Mouse (Mus musculus): ENCODE measurements around the gene Nup210. TPM values are rescaled to one million over a fixed set of nuclear protein-coding genes. Genes with fewer than 3 reads are reported as not detected.
A peak's percentile ranks its signal among the peaks of the same experiment; 100 is the strongest.

Gene Nup210
- polyA plus RNA-seq, 1 experiment: 32.7 TPM

DNA sequence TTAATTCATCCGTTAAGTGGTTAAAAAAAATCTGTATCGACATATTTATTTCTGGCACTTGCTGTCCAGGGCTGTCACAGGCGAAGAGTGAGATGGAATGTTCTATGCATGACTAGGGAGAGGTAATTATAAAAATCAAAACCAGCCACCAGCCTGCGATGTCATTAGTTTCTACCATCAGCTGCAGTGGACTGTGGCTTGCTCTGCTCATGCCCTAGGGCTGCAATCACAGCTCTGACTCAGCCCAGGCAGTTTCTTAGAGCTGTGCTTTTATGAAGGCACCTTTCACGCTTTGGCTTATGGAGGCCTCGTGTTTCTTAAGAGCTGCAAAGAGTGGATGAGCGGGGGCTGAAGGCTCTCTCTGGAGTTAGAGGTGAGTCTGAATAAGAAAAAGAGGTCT is 95.8 kb downstream of the Nup210 start:
- DNase-seq (ENCODE audit: low read depth): no peak

DNA sequence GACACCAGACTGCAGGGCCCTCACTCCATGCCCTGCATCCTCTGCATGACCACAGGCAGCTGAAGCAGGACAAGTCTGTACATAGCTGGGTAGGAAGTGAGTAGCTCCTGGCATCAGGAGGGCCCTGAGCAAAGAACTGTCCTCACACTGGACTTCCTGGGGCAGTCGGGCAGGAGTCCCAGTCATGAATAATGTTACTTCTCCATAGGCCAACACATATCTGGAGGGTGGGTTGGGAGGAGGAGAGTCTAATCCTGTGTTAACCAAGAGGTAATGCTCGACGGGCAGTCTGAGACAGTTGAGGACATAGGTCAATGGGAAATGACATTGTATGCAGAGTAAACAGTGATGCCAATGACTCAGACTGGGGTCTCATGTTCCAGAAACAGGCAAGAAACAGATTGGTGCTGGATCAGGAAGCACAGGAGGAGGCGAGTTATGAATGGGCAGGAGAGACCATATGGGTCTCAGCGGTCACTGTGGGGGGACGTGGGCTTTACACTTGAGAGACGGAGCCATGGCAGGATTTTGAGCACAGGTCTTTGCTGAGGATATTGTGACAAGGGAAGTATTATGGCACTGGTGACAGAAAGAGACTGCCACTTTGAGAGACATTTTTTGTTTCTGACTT is 99.9 kb downstream of the Nup210 start:
- DNase-seq (ENCODE audit: low read depth): no peak

DNA sequence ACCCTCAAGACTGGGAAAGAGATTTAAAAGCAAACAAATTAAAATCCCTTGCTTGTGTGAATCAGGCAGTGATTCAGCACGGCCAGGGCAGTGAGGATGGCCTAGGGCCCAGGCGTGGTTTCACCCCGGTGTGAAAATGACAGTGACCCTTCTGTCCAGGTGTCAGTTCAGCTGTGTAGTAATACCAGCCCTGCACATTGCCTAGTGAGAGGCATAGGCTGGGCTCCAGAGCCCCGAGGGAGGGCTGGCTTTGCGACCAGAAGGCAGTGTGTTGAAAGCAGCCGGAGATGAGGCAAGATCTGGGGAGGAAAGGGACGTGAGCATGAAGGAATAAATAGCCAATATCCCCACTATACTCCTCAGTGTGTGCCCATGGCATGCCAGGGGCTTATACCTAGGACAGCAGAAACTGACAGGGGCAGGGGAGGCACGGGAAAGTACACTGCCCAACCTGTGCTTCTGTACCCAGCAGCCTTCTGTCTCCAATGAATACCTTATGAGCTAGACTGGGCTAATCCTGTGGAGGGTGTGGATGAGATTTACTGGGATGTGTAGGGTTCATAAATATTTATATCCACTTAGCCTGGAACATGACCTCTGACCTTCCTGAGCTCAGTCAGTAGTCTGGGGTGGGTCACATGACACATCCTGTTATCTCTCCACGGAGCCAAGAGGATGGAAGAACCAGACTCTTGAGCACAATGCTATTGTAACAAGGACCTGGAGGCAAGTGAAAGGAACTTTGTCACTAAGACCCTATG is 102.3 kb downstream of the Nup210 start:
- DNase-seq (ENCODE audit: low read depth): peak; percentile 33

DNA sequence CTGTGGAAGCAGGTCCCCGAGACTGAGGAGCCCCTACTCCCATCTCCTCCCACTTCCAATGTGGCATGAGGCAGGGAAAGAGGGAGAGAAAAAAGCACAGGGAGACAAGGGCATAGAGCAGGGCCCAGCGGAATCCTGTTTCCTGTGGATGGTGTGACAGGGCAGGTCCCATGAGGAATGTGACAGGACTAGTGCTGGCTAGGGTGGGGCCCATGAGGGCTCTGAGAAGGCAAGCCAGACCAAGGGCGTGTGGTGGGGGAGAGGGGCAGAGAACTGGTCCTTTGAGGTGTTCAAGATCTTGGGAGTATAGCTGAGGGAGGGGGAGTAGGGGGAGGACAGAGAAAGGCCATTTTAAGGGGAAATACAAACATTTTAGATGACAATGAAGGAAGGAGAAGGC is 104.2 kb downstream of the Nup210 start:
- DNase-seq (ENCODE audit: low read depth): no peak

DNA sequence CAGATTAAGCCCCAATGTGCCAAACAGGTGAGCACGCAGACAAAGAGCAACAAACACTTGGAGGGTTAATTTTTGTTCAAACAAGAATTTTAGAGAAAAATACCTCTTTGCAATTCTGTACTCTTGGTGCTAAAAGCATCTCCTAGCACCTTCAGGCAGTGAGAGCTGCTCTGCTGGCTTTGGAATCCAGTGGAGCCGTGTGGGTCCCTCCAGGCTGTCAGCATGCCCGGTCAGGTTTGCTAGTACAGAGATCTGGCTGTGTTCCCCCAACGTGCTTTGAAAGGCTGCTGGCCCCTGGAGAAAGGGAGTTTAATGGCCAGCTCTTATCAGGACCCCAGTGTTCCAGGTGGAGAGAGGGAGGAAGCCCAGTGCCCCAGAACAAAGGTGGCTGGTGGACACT is 105.1 kb downstream of the Nup210 start:
- no peak for DNase-seq (ENCODE audit: low read depth)

DNA sequence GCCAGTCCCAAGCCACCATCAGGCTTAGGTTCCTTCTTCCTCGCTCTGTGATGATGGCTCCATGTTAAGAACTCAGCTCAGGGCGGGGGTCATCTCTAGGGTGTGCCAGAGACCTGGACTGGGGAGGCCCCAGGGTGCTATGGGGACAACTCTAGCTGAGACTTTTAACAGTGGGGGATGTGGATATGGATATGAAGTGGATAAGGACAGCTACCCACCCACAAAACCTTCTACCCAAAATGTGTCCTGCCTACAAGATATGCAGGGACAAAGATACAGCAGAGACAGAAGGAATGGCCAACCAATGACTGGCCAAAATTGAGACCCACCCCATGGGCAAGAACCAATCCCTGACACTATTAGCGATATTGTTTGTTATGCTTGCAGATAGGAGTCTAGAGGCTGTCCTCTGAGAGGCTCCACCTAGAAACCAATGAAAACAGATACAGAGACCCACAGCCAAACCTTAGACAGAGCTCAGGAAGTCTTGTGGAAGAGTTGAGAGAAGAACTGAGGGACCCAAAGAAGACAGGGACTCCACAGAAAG is 108.3 kb downstream of the Nup210 start:
- no peak for DNase-seq (ENCODE audit: low read depth)

DNA sequence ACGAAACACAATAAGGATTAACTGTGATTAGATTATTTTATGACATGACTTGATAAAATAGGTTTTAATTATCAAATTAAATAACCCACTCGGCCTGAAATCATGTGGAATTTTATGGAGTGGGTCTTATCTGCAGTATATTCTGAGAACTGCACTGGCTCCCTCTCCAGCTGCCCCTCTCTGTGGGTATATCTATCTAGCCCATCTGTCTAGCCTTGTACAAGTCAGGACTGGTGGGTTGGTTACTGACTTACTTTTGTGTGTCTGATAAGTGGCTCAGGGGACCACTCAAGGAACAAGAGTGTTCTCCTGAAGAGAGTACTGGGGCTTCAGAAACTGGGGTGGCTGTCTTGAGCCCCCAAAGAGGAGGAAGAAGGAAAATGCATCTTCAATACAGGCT is 109.4 kb downstream of the Nup210 start:
- DNase-seq (ENCODE audit: low read depth): no peak

DNA sequence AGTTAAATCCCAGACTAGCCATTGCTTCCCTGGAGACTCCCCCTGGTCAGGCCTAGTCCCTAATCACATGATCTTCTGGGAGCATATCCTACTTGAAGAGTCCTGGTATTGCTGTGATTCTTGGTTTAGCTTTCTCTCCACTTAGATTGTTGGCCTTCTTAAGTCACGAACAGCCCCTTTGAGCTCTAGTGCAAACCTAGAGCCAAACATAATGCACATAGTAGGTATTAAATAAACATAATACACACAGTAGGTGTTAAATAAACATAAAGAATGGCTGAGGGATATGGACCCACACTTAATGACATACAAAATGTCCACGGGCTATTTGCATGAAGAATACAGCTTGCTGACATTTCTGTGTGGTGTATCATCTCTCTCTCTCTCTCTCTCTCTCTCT is 112.5 kb downstream of the Nup210 start:
- DNase-seq (ENCODE audit: low read depth): no peak

DNA sequence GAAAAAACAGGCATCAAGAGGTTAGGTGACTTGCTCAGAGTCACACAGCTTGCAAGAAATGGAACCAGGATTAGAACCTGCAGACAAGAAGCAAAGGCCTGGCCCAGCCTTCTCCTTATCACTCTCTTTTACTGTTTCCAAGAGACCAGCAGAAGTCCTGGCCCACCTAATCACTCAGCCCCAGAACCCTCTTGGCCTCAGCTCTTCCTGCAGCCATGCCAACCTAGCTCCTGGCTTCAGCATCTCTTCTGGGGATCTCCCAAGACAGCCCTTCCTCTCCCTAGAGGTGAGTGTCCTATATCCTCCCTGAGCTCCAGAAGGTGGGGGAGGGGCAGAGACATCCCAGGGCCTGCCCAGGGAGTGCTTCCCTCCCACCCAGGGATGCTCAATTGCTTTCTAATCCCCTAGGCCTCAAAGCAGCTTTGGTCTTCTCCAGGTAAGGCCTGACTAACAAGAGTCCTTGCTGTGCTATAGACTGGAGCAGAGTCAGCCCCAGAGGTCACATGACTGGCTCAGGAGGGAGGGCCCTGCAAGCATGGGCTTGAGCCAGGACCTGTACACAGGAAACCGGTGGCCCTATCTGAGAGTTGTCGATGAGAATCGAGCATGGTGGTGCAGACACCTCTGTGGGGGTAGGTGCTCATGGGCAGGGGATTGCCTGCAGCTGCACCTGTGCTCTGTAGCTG is 113.2 kb downstream of the Nup210 start:
- no peak for DNase-seq (ENCODE audit: low read depth)

DNA sequence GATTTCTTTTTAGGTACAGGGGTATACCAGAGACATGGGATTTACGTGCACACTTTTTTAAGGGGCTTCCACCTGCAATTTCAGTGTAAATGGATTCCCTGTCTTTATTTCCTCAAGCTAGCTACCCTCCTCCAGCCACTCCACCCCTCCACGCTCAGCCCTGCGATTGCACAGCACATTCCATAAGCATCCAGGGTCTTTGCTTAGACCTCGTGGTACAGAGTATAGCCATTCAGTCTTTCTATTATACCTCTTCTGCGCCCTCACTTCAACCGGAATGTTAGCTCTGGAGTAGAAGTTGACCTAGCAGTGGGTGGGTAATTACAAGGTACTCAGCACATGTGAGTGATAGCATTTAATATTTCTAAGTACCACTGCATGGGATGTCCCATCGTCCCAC is 115.1 kb downstream of the Nup210 start:
- DNase-seq (ENCODE audit: low read depth): no peak

DNA sequence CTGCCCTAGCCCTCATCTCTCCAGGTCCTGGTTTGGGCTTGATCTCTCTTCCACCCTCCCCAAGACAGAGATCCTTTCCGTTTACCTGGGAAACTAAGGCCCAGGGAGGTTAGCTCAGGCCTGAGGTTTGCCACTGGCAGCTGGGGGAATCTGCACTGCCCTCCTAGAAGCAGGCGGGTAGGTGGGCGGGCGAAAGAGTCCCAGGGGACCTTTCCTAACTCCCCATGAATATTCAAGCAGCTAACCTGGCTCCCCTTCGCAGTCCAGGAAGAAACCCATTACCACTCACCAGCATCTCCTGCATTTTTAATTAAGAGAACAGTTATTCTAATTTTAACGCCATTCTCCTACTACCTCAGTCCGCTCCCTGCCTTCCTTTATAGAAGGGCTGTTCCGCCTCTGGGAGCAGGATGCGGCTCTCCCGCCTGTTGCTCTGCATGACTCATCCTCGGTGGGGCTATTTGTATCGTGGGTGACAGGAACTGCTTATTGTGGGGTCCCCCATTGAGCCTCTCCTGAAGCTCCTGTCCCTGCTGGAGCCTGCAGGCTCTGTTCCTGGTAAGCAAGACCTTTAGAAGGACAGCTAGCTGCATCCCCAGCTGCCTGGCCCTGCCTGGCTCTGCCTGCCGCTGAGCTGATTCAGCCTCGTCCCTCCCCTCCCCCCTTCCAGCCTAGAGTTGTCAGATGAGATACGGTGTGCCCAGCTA is 115.7 kb downstream of the Nup210 start:
- DNase-seq (ENCODE audit: low read depth): no peak

DNA sequence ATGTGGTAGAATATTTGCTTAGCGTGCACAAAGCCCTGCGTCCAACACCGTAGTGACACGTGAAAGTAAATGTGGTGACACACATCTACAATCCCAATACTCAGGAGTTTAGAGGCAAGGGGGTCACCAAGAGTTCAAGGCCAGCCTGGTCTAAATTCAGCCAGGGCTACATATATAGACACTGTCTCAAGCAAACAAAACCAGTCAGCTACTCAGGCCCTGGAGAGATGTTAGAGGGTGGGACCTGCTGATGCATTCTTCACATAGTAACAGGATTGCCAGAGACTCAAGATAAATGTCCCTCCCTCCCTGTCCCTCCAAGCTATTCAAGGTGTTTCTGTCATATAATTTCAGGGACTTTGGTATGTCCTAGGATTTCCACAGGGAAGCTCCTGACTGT is 117.5 kb downstream of the Nup210 start:
- no peak for DNase-seq (ENCODE audit: low read depth)

DNA sequence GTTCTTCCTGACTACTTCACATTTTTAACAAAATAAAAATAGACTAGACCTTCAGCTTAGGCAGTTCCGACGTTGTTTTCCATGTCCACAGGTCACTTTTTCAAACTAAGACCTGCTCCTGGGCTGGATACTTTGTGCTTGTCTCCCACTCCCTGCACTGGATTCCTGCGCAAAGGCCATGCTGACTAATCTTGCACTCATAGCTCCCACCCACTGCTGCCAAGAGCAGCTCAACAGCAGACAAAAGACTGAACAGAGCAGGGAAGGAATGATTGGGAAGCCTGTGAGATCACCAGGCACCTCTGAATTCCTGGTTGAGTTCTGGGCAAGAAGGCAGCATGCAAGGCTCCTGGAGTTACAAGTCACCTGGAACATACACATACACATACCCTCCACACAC is 119.6 kb downstream of the Nup210 start:
- DNase-seq (ENCODE audit: low read depth): no peak

DNA sequence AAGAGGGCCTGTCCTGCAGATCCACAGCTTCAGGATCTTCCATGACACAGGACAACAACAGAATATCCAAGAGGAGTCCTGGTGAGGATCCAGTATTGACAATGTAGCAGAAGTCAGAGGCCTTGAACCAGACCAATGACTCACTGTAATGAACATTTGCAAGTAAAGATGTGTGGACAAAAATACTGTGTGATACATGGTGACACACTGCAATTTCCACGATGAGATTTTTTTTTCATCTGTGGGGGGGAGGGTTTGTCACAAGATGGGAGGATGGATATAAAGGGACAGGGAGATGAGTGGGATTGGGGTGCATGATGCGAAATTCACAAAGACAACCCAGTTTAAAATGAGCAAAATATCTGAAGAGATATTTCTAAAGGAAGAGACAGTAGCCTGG is 120.4 kb downstream of the Nup210 start:
- no peak for DNase-seq (ENCODE audit: low read depth)

DNA sequence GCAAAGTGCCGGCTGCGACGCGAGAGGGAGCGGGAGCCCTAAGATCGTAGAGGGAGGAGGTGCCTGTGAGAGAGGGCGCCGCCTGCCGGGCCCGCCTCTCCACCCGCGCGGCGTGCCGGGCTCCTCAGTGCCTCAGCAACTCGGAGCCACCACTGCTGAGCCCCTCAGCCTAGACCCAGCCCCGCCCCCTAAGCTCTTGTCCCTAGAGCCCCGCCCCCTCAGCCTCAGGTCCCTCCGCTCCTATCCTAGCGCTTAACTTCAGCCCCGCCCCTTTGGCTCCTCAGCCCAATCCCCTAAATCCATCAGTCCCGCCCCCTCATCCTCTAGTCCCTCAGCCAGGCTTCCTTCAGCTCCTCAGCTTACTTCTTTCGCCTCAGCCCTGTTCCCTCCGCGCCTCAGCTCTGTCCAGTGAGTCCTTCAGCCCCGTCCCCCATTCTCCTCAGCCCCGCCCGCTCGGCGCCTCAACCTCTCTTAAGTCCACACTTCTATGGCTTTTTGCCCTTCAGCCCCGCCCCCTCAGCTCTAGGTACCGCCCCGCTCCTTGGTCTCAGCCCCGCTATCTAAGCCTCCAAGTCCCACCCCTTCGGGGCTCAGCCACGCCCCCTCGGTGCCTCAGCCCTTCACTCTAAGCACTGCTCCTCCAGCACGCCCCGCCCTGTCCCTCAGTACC is 127.8 kb downstream of the Nup210 start, which contains the start of gene Iqsec1:
Gene Iqsec1 (minus strand): TSS at position 38 of the 670 bp plus-strand sequence.
- no peak for DNase-seq (ENCODE audit: low read depth)

DNA sequence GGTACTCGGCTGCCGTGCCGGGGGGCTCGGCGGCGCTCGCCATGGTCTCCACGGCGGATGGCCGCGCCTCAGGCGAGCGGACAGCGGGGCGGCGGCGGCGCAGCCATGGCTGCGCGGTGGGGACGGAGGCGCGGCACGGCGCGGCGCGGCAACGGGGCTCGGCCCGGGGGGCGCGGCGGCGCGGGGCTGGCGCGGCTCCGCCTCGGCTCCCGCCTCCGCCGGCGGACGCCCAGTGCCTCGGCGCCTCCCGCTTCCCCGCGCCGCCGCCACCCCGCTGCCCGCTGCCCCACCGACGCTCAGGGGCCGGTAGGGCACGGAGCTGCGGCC is 128.4 kb downstream of the Nup210 start:
- DNase-seq (ENCODE audit: low read depth): no peak

DNA sequence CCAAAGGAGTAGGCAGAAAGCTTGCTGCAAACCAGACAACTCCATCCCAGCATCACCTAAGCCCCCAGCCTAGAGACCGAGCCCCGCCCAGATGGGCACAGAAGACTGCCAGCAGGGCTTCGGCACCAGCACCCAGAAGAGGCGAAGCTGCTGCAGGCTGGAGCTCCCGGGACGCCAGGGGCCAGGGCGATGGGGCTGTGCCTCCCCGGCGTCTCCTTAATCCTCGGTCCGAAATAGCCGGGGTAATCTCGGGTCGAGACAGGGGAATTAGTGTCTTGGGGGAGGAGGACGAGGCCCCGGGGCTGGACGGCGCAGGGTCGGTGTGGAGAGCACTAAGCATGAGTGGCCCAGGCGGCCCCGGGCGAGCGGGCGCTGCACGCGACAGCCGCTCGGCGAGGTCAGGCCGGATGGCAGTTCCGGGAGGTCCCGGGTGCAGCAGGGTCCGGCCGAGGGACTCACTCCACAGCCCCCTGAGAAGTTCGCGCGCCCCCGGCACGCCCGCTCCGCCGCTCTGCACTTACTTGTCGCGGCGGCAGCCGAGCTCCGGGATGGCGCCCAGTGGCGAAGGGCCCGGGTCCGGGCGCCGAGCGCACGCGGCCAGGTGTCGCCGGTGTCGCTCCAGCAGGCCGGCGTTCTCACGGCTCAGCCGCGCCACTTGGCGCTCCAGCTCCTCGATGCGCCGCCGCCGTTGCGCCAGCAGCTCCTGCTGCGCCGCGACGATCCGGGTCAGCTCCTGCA is 128.9 kb downstream of the Nup210 start:
- DNase-seq (ENCODE audit: low read depth): no peak

DNA sequence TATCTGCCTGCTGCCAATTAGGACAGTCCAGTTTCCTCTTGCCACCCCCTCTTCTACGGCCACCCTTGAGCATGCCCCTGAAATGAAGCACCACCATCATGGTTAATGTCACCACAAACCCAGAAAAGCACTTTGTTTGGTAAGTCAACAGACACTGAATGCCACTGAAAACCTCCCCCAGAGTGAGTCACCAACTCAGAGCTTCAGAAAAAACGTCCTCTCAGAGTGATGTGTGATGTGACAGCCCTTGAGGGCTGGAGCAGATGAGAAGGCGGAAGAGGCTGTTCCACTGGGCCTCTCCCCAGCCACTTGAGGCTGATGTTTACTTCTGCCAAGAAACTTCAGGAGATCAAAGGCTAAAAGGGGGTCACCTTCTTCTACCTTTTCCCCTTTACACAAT is 132.5 kb downstream of the Nup210 start:
- DNase-seq (ENCODE audit: low read depth): no peak

DNA sequence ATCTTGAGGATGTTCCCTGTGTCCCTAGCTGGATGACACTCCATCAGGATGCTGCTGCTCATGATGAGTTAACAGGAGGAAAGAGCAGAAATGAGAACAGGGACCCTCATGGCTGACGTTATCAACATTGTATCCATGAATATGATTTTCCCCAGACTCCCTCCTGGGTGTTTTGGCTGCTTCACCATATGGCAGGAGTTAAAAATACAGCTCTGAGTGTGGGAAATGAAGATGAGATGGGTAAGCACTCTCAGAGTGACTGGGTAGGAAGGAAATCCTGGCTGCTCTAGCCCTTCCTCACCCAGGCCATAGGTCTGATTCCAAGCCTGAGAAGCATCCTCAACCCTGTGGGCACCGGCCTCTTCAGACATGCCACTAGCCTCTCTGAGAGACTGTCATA is 142.3 kb downstream of the Nup210 start:
- DNase-seq (ENCODE audit: low read depth): no peak

DNA sequence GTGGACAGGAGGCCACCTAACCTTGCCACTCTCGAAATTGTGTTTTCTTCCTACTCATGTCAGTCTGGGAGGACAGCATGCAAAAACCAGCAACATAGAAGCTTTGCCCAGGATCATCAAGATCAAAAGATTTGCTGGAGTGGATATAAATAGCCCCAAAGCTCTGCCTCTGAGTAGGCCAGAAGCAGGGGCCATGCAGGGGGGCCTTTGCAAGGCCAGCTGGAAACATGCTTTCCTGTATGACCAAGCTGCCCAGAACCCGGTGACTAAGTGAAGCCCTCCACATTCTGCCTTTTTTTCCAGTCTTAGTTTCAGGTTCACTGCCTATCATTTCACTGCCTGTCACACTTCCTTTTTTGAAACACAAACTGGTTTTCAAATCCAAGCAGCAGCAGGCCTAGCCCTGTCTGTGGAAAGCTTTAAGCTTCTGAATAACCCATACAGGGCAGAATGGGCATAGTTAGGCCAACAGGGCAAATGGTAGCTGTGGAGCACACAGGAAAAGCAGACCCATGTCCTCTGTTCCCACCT is 147.2 kb downstream of the Nup210 start:
- no peak for DNase-seq (ENCODE audit: low read depth)
